Mouse (Mus musculus) heart, embryonic 15.5 days (tissue): ENCODE results near the gene Pdgfc. TPM values are rescaled to one million over a fixed set of nuclear protein-coding genes. Genes with fewer than 3 reads are reported as not detected.

Experiments
- ATAC-seq: fragments of 200-750 bp; cut with Nextera tagmentation; replicated peaks from 2 replicates; pipeline ENCODE4 v1.8.0; 2017; ENCODE audit warnings: low read depth, moderate TSS enrichment; ENCODE audit not compliant: insufficient number of reproducible peaks, insufficient read depth, low FRiP score
- H3K27ac ChIP-seq: fragments of 300-500 bp; sonication (generic); 2 replicates; pipeline ENCODE4 v1.5.1; 2015; ENCODE audit warnings: mild to moderate bottlenecking, inconsistent platforms
- H3K27me3 ChIP-seq: fragments of 300-500 bp; sonication (generic); 2 replicates; pipeline ENCODE4 v1.6.1; 2015; ENCODE audit warnings: inconsistent platforms
- H3K36me3 ChIP-seq: fragments of 300-500 bp; sonication (generic); 2 replicates; pipeline ENCODE4 v1.6.1; 2015; ENCODE audit warnings: mild to moderate bottlenecking, inconsistent platforms
- H3K4me1 ChIP-seq: fragments of 300-500 bp; sonication (generic); replicated peaks from 2 replicates; pipeline ENCODE4 v1.6.1; 2015; ENCODE audit warnings: inconsistent platforms
- H3K4me2 ChIP-seq: fragments of 300-500 bp; sonication (generic); 2 replicates; pipeline ENCODE4 v1.6.1; 2015; ENCODE audit warnings: inconsistent platforms, mild to moderate bottlenecking, moderate library complexity
- H3K4me3 ChIP-seq: fragments of 300-500 bp; sonication (generic); 2 replicates; pipeline ENCODE4 v1.5.1; 2015; ENCODE audit warnings: mild to moderate bottlenecking, inconsistent platforms
- H3K9ac ChIP-seq: fragments of 300-500 bp; sonication (generic); 2 replicates; pipeline ENCODE4 v1.6.1; 2015; ENCODE audit warnings: mild to moderate bottlenecking, inconsistent platforms
- H3K9me3 ChIP-seq: fragments of 300-500 bp; sonication (generic); replicated peaks from 2 replicates; pipeline ENCODE4 v1.6.1; 2016; ENCODE audit warnings: inconsistent platforms
- WGBS: fragments of 180-500 bp; shearing (Covaris S2); methylation state at CpG from one replicate; pipeline ENCODE4 v1.1.7; 2015; ENCODE audit warnings: mixed read lengths; 5-methylcytosine and 5-hydroxymethylcytosine counted together
- polyA plus RNA-seq: library from polyadenylated mRNA; unstranded; fragments of >200 nt; fragmentation: Nextera tagmentation; extraction: Ambion mirVana; gene quantifications from 2 replicates; pipeline ENCODE4 v1.2.1, GENCODE M21; 2015

Pdgfc gene
- polyA plus RNA-seq, 1 experiment from 2014 or later, result 2.6 TPM

DNA sequence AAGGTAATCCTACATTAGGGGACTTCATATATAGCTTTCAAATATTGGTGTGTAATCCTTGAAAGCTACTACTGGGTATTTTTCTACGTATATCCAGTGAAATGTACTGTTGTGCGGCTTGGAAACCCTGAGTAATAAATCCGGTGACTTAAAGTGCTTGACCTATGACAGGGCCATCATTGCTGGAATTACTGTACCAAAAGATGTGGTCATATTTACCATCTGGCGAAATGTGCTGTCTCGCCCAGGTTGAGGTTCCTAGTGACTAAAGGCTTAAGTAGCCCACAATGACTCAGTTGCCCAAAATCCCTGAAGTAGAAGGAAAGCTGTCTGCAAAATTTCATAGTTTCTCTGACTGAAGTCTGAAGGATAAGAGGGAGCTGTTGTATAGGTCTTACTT is 127.9 kb downstream of the Pdgfc start:
- no peak overlapping the region for H3K27ac ChIP-seq
- H3K9ac ChIP-seq, result no peak overlapping the region
- no peak for ATAC-seq
- 85% methylated on average over 5 of the region's 5 CpGs for WGBS
- no peaks in the 10 kb centered on the region for H3K36me3 ChIP-seq
- H3K4me3 ChIP-seq, result no peak overlapping the region
- no peaks in the 10 kb centered on the region for H3K9me3 ChIP-seq
- H3K27me3 ChIP-seq, result no peaks in the 10 kb centered on the region
- H3K4me2 ChIP-seq, result no peak overlapping the region
- H3K4me1 ChIP-seq, result no peaks in the 10 kb centered on the region

DNA sequence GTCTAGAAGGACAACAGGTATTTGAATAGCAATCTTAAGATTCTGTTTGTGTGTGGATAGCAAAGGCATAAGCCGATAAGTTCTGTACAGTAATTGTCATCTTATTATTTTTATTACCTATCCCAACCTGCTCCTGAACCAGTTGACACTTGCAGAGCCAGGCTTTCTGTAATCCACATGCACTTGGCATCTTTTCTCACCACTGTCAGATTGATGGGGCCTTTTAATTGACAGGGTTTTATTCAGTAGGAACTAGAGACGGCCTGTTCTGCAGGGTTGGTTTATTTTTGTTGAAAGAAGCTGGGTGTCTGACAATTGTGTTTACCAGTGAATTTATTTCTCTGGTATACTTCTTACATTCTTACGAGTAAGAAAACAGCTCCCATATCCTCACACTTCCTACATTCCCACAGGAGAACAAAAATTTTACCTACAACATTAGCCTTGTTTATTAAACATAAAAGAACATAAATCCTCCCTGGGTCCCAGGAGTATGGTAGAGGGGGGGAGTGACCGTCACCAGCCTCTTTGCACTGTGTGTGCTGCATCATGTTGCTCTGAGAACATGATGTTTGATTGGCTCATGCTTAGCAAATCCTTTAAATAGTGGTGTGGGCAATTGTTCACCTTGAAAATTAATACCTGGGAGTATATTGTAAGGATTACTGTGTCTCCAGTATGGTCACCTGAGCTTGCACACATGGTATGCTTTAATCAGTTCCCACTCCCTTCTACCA is 134.0 kb downstream of the Pdgfc start:
- H3K27me3 ChIP-seq, result no peaks in the 10 kb centered on the region
- H3K27ac ChIP-seq, result no peak overlapping the region
- H3K9me3 ChIP-seq, result no peaks in the 10 kb centered on the region
- H3K9ac ChIP-seq, result no peak overlapping the region
- no peak for ATAC-seq
- H3K36me3 ChIP-seq, result no peaks in the 10 kb centered on the region
- H3K4me1 ChIP-seq, result no peaks in the 10 kb centered on the region
- WGBS, result 68% methylated on average over 4 of the region's 4 CpGs
- H3K4me3 ChIP-seq, result no peak overlapping the region
- no peak overlapping the region for H3K4me2 ChIP-seq

DNA sequence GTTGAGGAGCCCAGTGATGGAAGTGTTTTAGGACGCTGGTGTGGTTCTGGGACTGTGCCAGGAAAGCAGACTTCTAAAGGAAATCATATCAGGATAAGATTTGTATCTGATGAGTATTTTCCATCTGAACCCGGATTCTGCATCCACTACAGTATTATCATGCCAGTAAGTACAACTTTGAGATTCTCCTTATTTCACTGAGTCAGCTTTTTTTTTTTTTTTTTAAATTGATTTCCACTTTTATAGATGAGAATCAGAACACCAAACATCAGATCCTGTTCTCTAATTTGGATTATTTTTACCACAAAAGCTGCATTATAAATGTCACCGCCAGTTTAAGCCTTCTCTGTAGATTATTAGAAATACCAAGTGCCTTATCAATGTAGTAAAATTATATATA is 138.6 kb downstream of the Pdgfc start:
- H3K4me1 ChIP-seq, result no peaks in the 10 kb centered on the region
- WGBS, result 80% methylated on average over 3 of the region's 3 CpGs
- H3K27me3 ChIP-seq, result no peaks in the 10 kb centered on the region
- no peak overlapping the region for H3K4me2 ChIP-seq
- H3K9me3 ChIP-seq, result no peaks in the 10 kb centered on the region
- no peak overlapping the region for H3K4me3 ChIP-seq
- no peaks in the 10 kb centered on the region for H3K36me3 ChIP-seq
- ATAC-seq, result no peak
- no peak overlapping the region for H3K9ac ChIP-seq
- H3K27ac ChIP-seq, result no peak overlapping the region

DNA sequence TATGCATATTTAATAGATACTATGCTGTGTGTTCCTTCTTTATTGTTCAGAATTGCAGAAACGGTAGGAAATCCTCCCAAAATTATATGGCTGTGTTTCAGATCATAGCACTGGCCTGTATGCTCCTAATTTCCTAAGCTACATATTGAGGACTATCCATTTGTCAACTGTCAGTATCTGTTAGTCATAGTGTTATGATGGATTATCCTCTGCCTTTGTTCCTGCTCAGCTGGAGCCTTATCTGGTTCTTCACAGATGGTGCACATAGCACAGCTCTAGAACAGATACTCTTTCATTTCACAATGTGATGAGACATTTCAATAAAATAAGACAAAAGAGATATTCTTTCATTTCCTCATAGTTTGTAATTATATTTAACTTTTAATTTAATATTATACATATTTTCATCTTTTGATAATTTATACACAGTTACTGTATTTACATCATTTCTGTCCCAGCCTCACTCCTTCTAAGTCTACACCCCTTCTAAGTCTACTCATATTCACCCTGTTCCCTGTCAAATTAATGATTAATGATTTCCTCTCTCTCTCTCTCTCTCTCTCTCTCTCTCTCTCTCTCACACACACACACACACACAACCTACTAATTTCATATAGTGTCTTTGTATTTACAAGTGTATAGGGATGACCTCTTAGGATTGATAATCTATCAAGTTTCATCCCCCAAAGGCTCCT is 145.2 kb downstream of the Pdgfc start:
- Histone ChIP-seq H3K4me1 (no peaks in the 10 kb centered on the region), H3K27ac (no peak overlapping the region), H3K9ac (no peak overlapping the region), H3K4me3 (no peak overlapping the region), H3K36me3 (no peaks in the 10 kb centered on the region), H3K4me2 (no peak overlapping the region), H3K27me3 (no peaks in the 10 kb centered on the region), H3K9me3 (no peaks in the 10 kb centered on the region)
- ATAC-seq, result no peak
- WGBS, result 82% methylated on average over 1 of the region's 1 CpGs

DNA sequence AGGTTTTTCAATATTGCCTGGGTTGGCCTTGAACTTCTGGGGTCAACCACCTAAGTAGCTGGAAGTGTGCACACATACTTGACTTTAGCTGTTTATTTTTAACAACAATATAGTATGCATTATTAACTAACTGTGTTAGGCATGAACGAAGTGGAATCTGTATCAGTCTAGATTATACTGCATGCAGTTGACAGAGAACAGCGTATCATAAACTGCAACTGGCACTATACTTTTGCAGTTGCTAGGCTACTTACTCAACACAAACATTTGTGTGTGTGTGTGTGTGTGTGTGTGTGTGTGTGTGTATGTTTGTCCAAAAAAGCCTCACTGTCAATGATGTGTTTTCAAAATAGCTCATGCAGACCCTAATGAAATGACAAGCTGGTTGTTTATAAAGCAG is 160.7 kb downstream of the Pdgfc start:
- Histone ChIP-seq H3K27me3 (no peaks in the 10 kb centered on the region), H3K4me1 (no peaks in the 10 kb centered on the region), H3K4me3 (no peak overlapping the region), H3K27ac (no peak overlapping the region), H3K36me3 (no peaks in the 10 kb centered on the region), H3K4me2 (no peak overlapping the region), H3K9ac (no peak overlapping the region), H3K9me3 (no peaks in the 10 kb centered on the region)
- WGBS, result 51% methylated on average over 2 of the region's 2 CpGs
- ATAC-seq, result no peak

DNA sequence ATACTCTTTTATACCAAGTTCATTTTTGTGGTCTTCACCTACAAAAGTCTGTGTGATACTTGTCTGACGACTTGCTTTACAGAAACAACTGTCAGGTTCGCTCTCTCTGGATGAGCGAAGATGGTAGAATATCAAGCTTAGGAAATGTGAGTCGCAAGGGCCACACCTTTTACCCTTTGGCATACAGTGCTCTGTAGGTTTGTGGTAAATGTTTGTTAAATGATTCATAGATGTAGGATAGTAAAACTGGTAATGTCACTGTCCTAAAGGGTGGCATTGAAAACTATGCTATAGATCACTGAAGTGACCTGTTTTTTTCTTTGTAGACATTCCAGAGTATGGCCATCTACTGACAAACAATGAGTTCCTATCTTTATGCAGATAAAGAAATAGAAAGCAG is 161.4 kb downstream of the Pdgfc start:
- WGBS, result 90% methylated on average over 4 of the region's 4 CpGs
- no peaks in the 10 kb centered on the region for H3K4me1 ChIP-seq
- ATAC-seq, result no peak

DNA sequence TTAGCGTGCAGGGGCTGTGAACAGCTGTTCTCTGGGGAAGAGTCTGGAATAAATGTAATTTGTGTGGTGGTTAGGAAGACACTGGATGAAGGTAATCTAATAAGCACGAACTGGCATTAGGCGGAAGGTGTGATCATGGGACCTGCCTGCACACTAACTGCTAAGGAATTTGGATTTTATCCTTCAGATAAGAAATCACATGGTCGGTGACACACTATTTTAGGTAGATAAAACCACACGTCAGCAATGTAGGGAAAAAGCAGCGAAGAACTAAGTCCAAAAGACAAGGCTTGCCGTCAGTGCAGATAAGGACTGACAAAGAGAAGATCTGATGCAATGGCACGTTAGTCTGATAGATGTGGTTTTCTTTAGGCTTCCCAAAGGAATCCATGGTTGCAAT is 164.4 kb downstream of the Pdgfc start:
- ATAC-seq, result no peak
- Histone ChIP-seq H3K9ac (no peak overlapping the region), H3K4me3 (no peak overlapping the region)

More for the DNA sequence above, 161.4 kb downstream of the Pdgfc start:
- no peak overlapping the region for H3K9ac ChIP-seq
- no peaks in the 10 kb centered on the region for H3K36me3 ChIP-seq
- H3K4me3 ChIP-seq, result no peak overlapping the region
- H3K4me2 ChIP-seq, result no peak overlapping the region
- no peaks in the 10 kb centered on the region for H3K9me3 ChIP-seq
- no peaks in the 10 kb centered on the region for H3K27me3 ChIP-seq
- H3K27ac ChIP-seq, result no peak overlapping the region

DNA sequence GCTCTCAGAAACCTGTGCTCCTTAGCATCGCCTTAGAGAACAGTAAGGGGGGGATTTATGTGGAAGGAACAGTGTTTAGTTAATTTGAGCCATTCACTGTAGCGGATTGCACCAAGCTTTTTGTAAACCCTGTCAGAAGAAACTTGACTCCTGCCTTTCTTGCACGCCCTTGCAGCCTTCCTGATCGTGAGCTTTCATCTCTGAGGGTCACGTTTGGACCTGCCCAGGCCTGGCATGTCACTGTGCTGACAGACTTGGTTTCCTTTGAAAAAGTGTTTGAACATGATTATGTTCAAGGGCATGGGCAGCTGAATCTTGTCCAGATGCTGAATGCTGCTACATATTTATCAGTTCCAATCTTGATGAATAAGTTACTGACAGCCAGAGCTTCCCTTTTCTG is 169.0 kb downstream of the Pdgfc start:
- WGBS, result 32% methylated on average over 5 of the region's 5 CpGs
- H3K9ac ChIP-seq, result no peak overlapping the region
- no peak overlapping the region for H3K4me3 ChIP-seq
- H3K9me3 ChIP-seq, result no peaks in the 10 kb centered on the region
- no peak overlapping the region for H3K27ac ChIP-seq
- no peaks in the 10 kb centered on the region for H3K4me1 ChIP-seq
- no peak for ATAC-seq
- no peaks in the 10 kb centered on the region for H3K36me3 ChIP-seq
- no peak overlapping the region for H3K4me2 ChIP-seq
- no peaks in the 10 kb centered on the region for H3K27me3 ChIP-seq

More for the DNA sequence above, 164.4 kb downstream of the Pdgfc start:
- 55% methylated on average over 8 of the region's 8 CpGs for WGBS
- H3K27me3 ChIP-seq, result no peaks in the 10 kb centered on the region
- no peak overlapping the region for H3K27ac ChIP-seq
- H3K4me2 ChIP-seq, result no peak overlapping the region
- H3K4me1 ChIP-seq, result no peaks in the 10 kb centered on the region
- no peaks in the 10 kb centered on the region for H3K36me3 ChIP-seq
- H3K9me3 ChIP-seq, result no peaks in the 10 kb centered on the region

DNA sequence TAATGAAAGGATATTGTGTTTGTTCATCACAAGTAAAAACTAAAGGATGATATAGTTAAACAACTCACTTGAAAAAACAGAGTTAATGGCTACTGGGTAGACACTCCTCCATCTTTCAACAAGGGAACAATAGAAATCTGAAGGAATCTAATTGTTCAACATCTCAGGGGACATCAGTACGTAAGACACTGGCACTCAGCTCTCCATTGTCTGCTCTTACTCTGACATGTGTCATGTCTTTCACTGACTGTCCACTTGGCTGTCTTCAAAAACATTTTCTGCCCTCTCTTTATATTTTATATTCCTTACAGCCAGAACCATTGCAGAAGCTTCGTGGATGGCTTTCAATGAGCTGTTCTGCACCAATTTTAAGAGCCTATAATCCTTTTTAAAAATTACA is 172.0 kb downstream of the Pdgfc start:
- Histone ChIP-seq H3K27me3 (no peaks in the 10 kb centered on the region), H3K27ac (no peak overlapping the region), H3K4me2 (no peak overlapping the region), H3K9me3 (no peaks in the 10 kb centered on the region), H3K9ac (no peak overlapping the region), H3K36me3 (no peaks in the 10 kb centered on the region), H3K4me1 (no peaks in the 10 kb centered on the region), H3K4me3 (no peak overlapping the region)
- WGBS, result 78% methylated on average over 2 of the region's 2 CpGs
- no peak for ATAC-seq

DNA sequence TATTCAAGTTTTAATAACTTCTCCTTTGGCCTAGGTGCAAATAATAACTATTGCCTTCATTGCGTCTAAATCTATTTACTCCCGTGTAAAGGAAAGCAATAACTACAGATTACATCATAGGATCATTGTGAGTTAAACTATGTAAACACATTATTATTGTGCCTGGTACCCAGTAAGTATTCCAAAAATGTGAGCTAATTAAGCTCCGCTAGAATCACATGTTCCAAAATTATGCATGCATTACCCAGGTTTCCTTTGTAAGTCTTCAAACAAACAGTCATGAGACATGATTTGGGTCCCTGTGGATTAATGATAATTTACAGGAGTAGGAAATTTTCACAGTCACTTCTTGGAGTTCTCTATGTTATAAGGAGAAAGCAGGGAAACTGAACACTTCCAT is 174.9 kb downstream of the Pdgfc start:
- 83% methylated on average over 3 of the region's 3 CpGs for WGBS
- no peaks in the 10 kb centered on the region for H3K27me3 ChIP-seq
- ATAC-seq, result no peak
- H3K4me1 ChIP-seq, result no peaks in the 10 kb centered on the region
- H3K9ac ChIP-seq, result no peak overlapping the region
- no peak overlapping the region for H3K27ac ChIP-seq
- no peaks in the 10 kb centered on the region for H3K36me3 ChIP-seq
- H3K4me2 ChIP-seq, result no peak overlapping the region
- H3K4me3 ChIP-seq, result no peak overlapping the region
- H3K9me3 ChIP-seq, result no peaks in the 10 kb centered on the region

DNA sequence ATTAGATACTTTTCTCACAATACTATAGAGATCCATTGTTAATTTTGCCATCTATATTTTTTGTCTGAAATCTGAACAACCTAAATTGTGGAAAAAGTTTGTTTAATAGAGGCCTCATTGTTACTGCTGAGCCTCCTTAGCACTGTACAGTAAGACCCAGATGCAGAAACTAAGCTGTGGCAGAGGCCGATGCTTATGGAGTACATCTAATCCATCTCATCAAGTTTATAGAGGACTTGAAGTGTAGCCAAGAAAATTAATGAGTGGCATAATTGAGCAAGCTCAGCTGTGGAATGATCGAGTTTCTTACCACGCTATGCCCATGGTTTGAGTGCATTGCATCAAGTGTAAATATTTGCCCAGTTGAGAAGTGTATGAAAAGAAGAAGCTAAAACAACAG is 175.4 kb downstream of the Pdgfc start:
- no peaks in the 10 kb centered on the region for H3K4me1 ChIP-seq

DNA sequence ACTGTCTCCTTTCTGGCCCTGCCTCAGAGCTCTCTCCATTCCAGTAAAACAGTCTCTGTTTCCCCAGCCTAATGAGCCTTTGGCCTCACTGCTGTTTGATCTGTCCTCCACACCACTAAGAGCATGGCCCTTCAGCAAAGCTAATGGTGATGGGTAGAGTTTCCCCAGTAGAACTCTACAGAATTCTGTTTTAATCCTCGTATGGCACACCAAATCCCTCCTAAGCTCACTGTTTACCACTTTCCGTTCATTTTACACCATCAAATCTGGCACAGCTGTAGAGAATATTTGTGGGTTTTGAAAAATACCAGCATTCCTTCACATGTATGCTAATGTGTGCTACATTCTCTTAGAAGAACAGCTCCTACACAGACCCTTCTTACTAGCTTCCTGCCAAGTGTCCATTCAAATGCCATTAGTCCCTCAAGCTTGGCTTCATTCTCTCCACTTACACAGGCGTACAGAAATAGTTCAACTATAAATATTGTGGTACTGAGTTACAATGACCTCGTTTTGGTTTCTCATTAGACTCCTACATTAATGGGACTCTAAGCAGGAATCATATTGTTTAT is 179.4 kb downstream of the Pdgfc start:
- H3K4me2 ChIP-seq, result no peak overlapping the region
- H3K9me3 ChIP-seq, result no peaks in the 10 kb centered on the region
- no peak overlapping the region for H3K9ac ChIP-seq
- H3K27ac ChIP-seq, result no peak overlapping the region
- WGBS, result 65% methylated on average over 4 of the region's 4 CpGs
- no peak for ATAC-seq
- H3K36me3 ChIP-seq, result no peaks in the 10 kb centered on the region
- no peaks in the 10 kb centered on the region for H3K27me3 ChIP-seq
- H3K4me1 ChIP-seq, result no peaks in the 10 kb centered on the region
- no peak overlapping the region for H3K4me3 ChIP-seq

More for the DNA sequence above, 175.4 kb downstream of the Pdgfc start:
- Histone ChIP-seq H3K27me3 (no peaks in the 10 kb centered on the region), H3K27ac (no peak overlapping the region), H3K9ac (no peak overlapping the region), H3K9me3 (no peaks in the 10 kb centered on the region), H3K36me3 (no peaks in the 10 kb centered on the region), H3K4me2 (no peak overlapping the region), H3K4me3 (no peak overlapping the region)
- ATAC-seq, result no peak
- 78% methylated on average over 3 of the region's 3 CpGs for WGBS
